Mouse (Mus musculus) gastrocnemius, postnatal 25 days (tissue): Measurements from ENCODE around the gene Slc44a4. TPM values are rescaled to one million over a fixed set of nuclear protein-coding genes. Genes with fewer than 3 reads are reported as not detected.
"Not testable (repeated sequence)": the region's sequence is repeated elsewhere in the genome, so short reads cannot be mapped to it uniquely, and the experiment has no call there.

Experiments used
- DNase-seq: peaks from one replicate; pipeline ENCODE4 v3.0.0; 2022
- total RNA-seq, 2 experiments: library from RNA; stranded (reverse); gene quantifications; 1 replicate in 1 of 2; 2 replicates in 1 of 2; pipeline ENCODE4 v1.2.3; 2021

The Slc44a4 gene
- total RNA-seq, 2 experiments from 2014 or later: not detected

GRCm38 (mm10) chr17:34943128-34943815, 29.0 kb downstream of the Slc44a4 start:
- no peak for DNase-seq

- DNase-seq: no peak
Observed at GRCm38 (mm10) chr17:34944362-34944761, 30.1 kb downstream of the Slc44a4 start.

- DNase-seq: no peak
Observed at GRCm38 (mm10) chr17:34946486-34947140, 32.3 kb downstream of the Slc44a4 start.

- no peak for DNase-seq
Observed at GRCm38 (mm10) chr17:34947606-34948005, 33.3 kb downstream of the Slc44a4 start.

- DNase-seq: not testable (repeated sequence)
Observed at GRCm38 (mm10) chr17:34948721-34949552, 34.7 kb downstream of the Slc44a4 start.

GRCm38 (mm10) chr17:34949553-34949969, 35.3 kb downstream of the Slc44a4 start:
- no peak for DNase-seq

GRCm38 (mm10) chr17:34950514-34951455, 36.5 kb downstream of the Slc44a4 start:
- no peak for DNase-seq

GRCm38 (mm10) chr17:34951636-34952377, 37.5 kb downstream of the Slc44a4 start:
- DNase-seq: no peak

GRCm38 (mm10) chr17:34952378-34953040, 38.2 kb downstream of the Slc44a4 start:
- DNase-seq: peak; percentile 63

- no peak for DNase-seq
Observed at GRCm38 (mm10) chr17:34953258-34953657, 39.0 kb downstream of the Slc44a4 start.

- DNase-seq: no peak
Observed at GRCm38 (mm10) chr17:34953904-34954303, 39.6 kb downstream of the Slc44a4 start.

- no peak for DNase-seq
Observed at GRCm38 (mm10) chr17:34954831-34955230, 40.6 kb downstream of the Slc44a4 start.

- DNase-seq: no peak
Observed at GRCm38 (mm10) chr17:34955884-34956283, 41.6 kb downstream of the Slc44a4 start.

GRCm38 (mm10) chr17:34956340-34956739, 42.1 kb downstream of the Slc44a4 start:
- no peak for DNase-seq

GRCm38 (mm10) chr17:34957291-34957690, 43.0 kb downstream of the Slc44a4 start:
- not testable (repeated sequence) for DNase-seq

- not testable (repeated sequence) for DNase-seq
Observed at GRCm38 (mm10) chr17:34957966-34958365, 43.7 kb downstream of the Slc44a4 start.

- DNase-seq: not testable (repeated sequence)
Observed at GRCm38 (mm10) chr17:34958734-34959129, 44.5 kb downstream of the Slc44a4 start.

- DNase-seq: peak; percentile 85
Observed at GRCm38 (mm10) chr17:34959130-34959778, 45.0 kb downstream of the Slc44a4 start, which contains the start of gene Hspa1b. TSS of gene Hspa1b (minus strand) at chr17:34959238.

- DNase-seq: no peak
Observed at GRCm38 (mm10) chr17:34959881-34960515, 45.7 kb downstream of the Slc44a4 start.
